Mouse (Mus musculus): ENCODE data around the gene Olfr768.
"Not testable (repeated sequence)": the region's sequence is repeated elsewhere in the genome, so short reads cannot be mapped to it uniquely, and the experiment has no call there.

Olfr768 gene

DNA sequence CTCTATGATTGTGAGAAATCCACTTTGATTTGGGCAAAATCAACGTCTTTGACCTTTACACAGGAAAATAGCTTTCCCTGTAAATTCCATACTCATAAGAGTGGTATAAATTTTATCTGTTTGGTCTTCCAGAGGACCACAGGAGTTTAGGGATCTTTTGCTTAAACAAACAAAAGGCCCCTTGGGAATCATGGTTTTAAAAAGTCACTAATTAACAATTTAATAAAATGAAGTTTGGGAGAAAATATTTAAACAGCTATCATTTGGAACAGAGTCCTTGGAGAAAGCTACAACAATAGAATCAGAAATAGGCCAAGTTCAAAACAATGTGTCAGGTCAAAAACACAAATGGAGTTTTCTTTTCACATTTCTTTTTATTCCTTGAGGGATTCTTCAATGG is at the start of gene Olfr768:
Gene Olfr768, minus strand, starts transcription at position 101 of the 400 bp plus-strand sequence.
- no peak for DNase-seq

DNA sequence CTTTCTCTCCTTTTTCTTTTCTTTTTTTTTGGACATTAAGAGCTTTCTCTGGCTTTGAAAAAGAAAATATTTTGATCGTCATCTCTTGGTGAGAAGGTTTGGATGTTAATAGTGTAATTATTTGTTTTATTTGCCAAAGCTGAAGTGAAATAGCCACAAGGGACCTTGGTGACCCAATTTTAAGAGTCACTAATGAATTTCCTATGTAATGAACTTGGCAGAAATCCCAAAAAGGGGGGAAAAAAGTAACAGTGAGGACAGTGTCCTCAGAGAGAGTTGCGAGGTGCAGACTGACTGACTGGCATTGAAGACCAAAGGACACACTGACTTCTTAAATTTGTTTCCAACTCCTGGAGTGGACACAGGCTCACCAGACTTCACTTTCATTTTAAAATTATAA is 39.7 kb upstream of the Olfr768 start, which contains the start of gene Olfr770:
Gene Olfr770, minus strand, starts transcription at position 101 of the 400 bp plus-strand sequence.
- no peak for DNase-seq

DNA sequence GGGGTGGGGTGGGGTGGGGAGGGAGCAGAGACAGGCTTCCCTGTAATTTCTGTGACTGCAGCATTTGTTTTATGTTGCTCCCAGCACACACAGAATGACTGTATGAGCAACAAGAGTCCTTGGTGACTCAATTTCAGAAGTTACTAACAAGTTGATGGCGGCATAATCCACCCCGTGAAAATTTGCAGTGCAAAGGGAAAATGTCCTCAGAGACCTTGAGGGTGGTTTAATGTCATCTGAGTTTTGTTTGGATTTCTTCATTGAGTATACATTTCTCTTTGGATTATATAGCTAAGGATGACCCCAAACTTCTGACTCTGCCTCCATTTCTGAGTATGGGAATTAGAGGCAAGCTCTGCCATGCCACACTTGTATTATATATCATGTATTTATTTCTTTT is 18.6 kb upstream of the Olfr768 start, which contains the start of gene Olfr769:
Gene Olfr769, minus strand, starts transcription at position 101 of the 400 bp plus-strand sequence.
- no peak for DNase-seq

DNA sequence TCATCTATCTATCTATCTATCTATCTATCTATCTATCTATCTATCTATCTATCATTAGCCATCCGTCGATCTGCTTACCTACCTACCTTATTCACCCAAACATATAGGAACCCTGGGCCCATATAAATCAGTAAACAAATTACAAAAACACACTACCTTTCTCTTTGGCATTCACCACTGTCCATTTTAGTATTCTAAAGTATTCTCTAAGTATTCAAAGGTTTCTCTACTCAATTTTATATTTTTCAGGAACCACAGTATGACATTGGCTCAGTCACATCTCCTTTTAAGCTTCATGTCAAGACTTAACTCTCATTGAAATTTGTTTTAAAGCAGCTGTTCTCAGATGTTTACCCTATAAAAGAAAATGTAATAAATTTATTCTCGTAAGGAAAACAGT is 16.0 kb upstream of the Olfr768 start:
- DNase-seq: no peak

DNA sequence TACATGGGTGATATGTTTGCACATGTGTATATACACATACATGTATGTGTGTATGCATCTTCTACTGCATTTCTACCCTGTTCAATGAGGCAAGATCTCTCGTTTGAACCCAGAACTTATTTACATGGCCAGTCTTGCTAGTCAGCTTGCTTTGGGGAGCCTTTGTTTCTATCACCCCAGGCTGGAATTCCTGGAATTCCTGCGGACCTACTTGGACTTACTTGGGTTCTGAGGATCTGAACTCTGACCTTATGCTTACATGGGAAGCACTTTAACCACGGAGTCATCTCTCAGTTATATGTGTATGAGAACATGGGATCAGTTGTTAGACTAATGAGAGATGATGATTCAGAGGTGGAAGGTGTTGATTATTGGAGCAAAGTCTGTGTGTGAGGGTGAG is 2.1 kb upstream of the Olfr768 start:
- no peak for DNase-seq

DNA sequence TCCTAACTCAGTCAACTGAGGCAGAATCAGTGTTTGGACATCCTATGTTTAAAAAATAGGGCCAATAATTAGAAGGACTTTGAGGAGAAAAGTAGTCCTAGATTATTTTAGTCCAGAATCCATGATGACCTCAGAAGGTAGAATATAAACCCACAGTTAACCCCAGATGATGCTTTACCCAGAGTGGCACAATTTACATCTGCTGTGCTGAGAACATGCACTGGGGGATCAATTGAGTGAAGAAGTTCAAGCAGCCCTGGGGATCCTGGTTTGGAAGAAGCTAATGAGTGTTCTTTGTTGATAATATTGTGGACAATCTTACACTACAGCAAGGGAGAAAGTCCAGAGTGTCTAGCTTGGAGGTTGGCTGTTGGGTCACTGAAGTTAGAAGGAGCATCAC is 16.4 kb downstream of the Olfr768 start, which contains the start of gene Olfr767:
Gene Olfr767, minus strand, starts transcription at position 101 of the 400 bp plus-strand sequence.
- DNase-seq: not testable (repeated sequence)

DNA sequence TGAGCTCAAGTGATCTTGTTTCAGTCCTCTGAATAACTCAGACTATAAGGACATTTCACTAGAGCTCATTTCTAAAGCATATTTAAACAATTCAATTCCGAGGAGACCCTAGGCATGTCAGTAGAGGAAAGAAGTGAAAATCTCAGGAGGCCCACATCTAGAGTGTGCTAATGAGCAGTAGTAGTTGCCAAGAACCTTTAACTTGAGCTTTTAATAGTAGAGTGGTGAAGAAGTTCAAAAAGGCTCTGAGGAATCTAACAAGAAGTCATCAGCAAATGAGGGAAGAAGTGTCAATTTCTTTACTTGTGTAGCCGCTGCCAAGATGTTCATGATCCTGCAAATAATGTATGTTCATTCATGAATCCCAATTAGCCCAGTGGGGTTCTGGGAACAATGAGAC is 30.3 kb downstream of the Olfr768 start, which contains the start of gene Olfr766-ps1:
Gene Olfr766-ps1, minus strand, starts transcription at position 101 of the 400 bp plus-strand sequence.
- DNase-seq: no peak

DNA sequence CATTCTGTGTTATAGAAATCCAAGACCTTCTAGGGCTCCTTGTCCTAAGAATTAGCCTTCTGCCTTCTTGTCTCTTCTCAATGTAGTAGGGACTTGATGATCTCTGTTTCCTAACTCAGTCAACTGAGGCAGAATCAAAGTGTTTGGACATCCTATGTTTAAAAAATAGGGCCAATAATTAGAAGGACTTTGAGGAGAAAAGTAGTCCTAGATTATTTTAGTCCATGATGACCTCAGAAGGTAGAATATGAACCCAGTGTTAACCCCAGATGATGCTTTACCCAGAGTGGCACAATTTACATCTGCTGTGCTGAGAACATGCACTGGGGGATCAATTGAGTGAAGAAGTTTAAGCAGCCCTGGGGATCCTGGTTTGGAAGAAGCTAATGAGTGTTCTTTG is 49.3 kb downstream of the Olfr768 start, which contains the start of gene Olfr765:
Gene Olfr765, minus strand, starts transcription at position 101 of the 400 bp plus-strand sequence.
- not testable (repeated sequence) for DNase-seq
